ENCODE assay signal across 10 mouse cellular contexts in the genomic region with DNA sequence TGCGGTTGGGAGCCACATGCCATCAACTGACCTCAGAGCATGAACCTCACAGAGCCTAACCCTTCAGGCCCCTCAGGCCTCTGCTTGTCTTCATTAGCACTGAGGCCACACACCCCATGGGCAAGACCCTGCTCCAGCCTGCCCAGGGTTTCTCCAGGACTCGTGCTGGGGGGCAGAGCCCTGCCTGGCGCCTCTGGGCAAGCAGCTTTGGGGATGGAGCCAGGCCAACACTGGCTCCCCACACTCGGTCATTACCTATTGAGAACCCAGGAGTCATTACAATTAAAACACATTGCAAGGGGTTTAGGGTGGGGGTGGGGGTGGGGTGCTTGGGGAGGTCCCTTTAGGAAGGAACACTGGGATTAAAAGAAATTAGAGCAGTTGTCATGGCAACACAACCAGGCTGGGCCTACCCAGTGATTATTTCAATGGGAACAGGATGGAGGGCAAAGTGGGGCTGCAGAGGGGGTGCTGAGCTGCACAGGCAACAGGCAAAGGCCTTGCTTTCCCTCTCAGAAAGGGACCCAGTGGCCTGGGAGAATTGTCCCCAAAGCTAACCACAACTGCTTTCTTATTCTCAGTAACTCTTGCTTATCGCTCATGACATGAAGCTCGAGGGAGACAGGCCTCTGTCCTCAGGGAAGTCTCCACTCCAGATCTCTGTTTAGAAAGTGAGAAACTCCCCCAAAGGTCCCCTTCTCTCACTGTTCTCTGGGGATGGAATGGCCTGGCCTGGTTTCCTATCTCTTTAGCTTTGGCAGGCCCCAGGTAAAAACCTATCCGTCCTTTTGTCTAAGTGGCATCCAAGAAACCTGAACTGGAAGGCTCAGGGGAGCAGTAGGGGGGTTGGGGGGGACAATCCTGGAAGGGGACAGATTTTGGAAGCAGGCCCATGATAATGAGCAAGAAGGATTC.
A peak's percentile ranks its signal among the peaks of the same experiment; 100 is the strongest.
DNase-seq lines count a peak whose midpoint lies in the region; ATAC-seq and TF ChIP-seq lines count a peak whose summit lies in the region.
"Had no signal": no experiment of that assay in that cellular context is flagged by ENCODE, and none has a peak within 500 bp of the region (broad histone marks: within the 10 kb centered on the region; RNA-seq: fewer than 3 reads in every experiment).

No protein-coding gene starts in this region.

- peak; percentile 30; the same call in 1 of the 2 replicates for ATAC-seq in kidney, embryonic 14.5 days (ENCODE audit: low FRiP score, low TSS enrichment)
- peak; percentile 73 for ATAC-seq in hindbrain, embryonic 12.5 days (ENCODE audit: low FRiP score)
- ATAC-seq in limb, embryonic 11.5 days (ENCODE audit: insufficient number of reproducible peaks, low FRiP score, low TSS enrichment, low read depth): no peak
- ATAC-seq: intestine, postnatal 0 days had no signal

- no peak overlapping the region for H3K4me2 ChIP-seq in kidney, embryonic 14.5 days (replicated peaks; ENCODE audit: low read depth, low read length)
- no peak overlapping the region for H3K4me2 ChIP-seq in hindbrain, embryonic 12.5 days (replicated peaks)
- no peak overlapping the region for H3K4me2 ChIP-seq in limb, embryonic 11.5 days (ENCODE audit: low read depth, severe bottlenecking)
- H3K4me2 ChIP-seq: lung, embryonic 15.5 days had no signal

- H3K9ac ChIP-seq in kidney, embryonic 14.5 days (ENCODE audit: low read depth, low read length): no peak overlapping the region
- no peak overlapping the region for H3K9ac ChIP-seq in hindbrain, embryonic 12.5 days
- H3K9ac ChIP-seq in limb, embryonic 11.5 days (ENCODE audit: low read length): no peak overlapping the region
- H3K9ac ChIP-seq: lung, embryonic 15.5 days had no signal

- no peak for TF ChIP-seq CTCF in kidney, adult 2 months (conservative IDR thresholded peaks at IDR 0.05; ENCODE audit: insufficient read depth, insufficient read length, low read depth, low read length)

- peaks cover 25% of the 10 kb centered on the region; the same call in 1 of the 2 replicates for H3K4me1 ChIP-seq in kidney, embryonic 14.5 days (ENCODE audit: control insufficient read depth, insufficient read depth, low read length)
- H3K4me1 ChIP-seq in kidney, adult 2 months (ENCODE audit: control insufficient read depth, insufficient read depth, low read length): no peaks in the 10 kb centered on the region
- peaks cover 40% of the 10 kb centered on the region for H3K4me1 ChIP-seq in hindbrain, embryonic 12.5 days
- H3K4me1 ChIP-seq in limb, embryonic 11.5 days (ENCODE audit: control insufficient read depth, insufficient read depth, low read length): peaks cover 45% of the 10 kb centered on the region

- H3K27me3 ChIP-seq in kidney, embryonic 14.5 days (ENCODE audit: control insufficient read depth, insufficient read depth, low read length): no peaks in the 10 kb centered on the region
- H3K27me3 ChIP-seq in kidney, adult 2 months (replicated peaks; ENCODE audit: control insufficient read depth, insufficient read depth, low read length): no peaks in the 10 kb centered on the region
- no peaks in the 10 kb centered on the region; the same call in 1 of the 2 replicates for H3K27me3 ChIP-seq in hindbrain, embryonic 12.5 days
- H3K27me3 ChIP-seq in limb, embryonic 11.5 days (ENCODE audit: control insufficient read depth, insufficient read depth, low read length): no peaks in the 10 kb centered on the region
- H3K27me3 ChIP-seq: lung, embryonic 15.5 days had no signal

- 64% methylated on average over 7 of the region's 7 CpGs for WGBS in kidney, embryonic 14.5 days
- 83% methylated on average over 7 of the region's 7 CpGs for WGBS in kidney, adult 2 months
- WGBS in hindbrain, embryonic 12.5 days: 26% methylated on average over 7 of the region's 7 CpGs
- WGBS in limb, embryonic 11.5 days: 42% methylated on average over 7 of the region's 7 CpGs

- no peak overlapping the region for H3K27ac ChIP-seq in kidney, embryonic 14.5 days (ENCODE audit: low read depth, low read length)
- no peak overlapping the region for H3K27ac ChIP-seq in kidney, adult 2 months (ENCODE audit: insufficient read depth, low read depth, low read length)
- H3K27ac ChIP-seq in hindbrain, embryonic 12.5 days: peak overlapping the region; percentile 6; the same call in 1 of the 2 replicates
- 0 out of 2 replicates have a peak overlapping the region, but pooled peaks have one; percentile 9 for H3K27ac ChIP-seq in limb, embryonic 11.5 days (replicated peaks; ENCODE audit: low read depth, low read length)
- H3K27ac ChIP-seq: lung, embryonic 15.5 days had no signal

- DNase-seq in kidney, adult 2 months: no peak
- peak; percentile 35 for DNase-seq in limb, embryonic 11.5 days (ENCODE audit: low spot score)
- DNase-seq in right cerebral cortex, postnatal 25 days: peak; percentile 36
- DNase-seq in cerebellum, adult 11-12 months: no peak
- DNase-seq in adrenal gland, adult 8-10 months: no peak
- DNase-seq in spleen, postnatal 10 days (ENCODE audit: low spot score in 2 of 2): no peak

- no peaks in the 10 kb centered on the region for H3K9me3 ChIP-seq in kidney, embryonic 14.5 days (ENCODE audit: control insufficient read depth, low read length)
- H3K9me3 ChIP-seq in hindbrain, embryonic 12.5 days (replicated peaks): no peaks in the 10 kb centered on the region
- H3K9me3 ChIP-seq in limb, embryonic 11.5 days (ENCODE audit: control insufficient read depth, low read length): no peaks in the 10 kb centered on the region
- H3K9me3 ChIP-seq: lung, embryonic 15.5 days had no signal

- no peak for TF ChIP-seq POLR2A in kidney, adult 2 months (IDR thresholded peaks at IDR 0.05; ENCODE audit: low read depth, low read length)

- H3K36me3 ChIP-seq in kidney, embryonic 14.5 days (ENCODE audit: control insufficient read depth, insufficient read depth, low read length): no peaks in the 10 kb centered on the region
- H3K36me3 ChIP-seq in kidney, adult 2 months (ENCODE audit: control insufficient read depth, insufficient read depth, low read length): no peaks in the 10 kb centered on the region
- no peaks in the 10 kb centered on the region for H3K36me3 ChIP-seq in hindbrain, embryonic 12.5 days
- no peaks in the 10 kb centered on the region for H3K36me3 ChIP-seq in limb, embryonic 11.5 days (ENCODE audit: control insufficient read depth, insufficient read depth, low read length)
- H3K36me3 ChIP-seq: lung, embryonic 15.5 days had no signal

- H3K4me3 ChIP-seq in kidney, embryonic 14.5 days (ENCODE audit: low read length): no peak overlapping the region
- H3K4me3 ChIP-seq in kidney, adult 2 months (ENCODE audit: insufficient read depth, low read depth, low read length): no peak overlapping the region
- H3K4me3 ChIP-seq in hindbrain, embryonic 12.5 days: no peak overlapping the region
- no peak overlapping the region for H3K4me3 ChIP-seq in limb, embryonic 11.5 days (ENCODE audit: low read depth, low read length)
- H3K4me3 ChIP-seq: lung, embryonic 15.5 days had no signal

Comparison
In these comparisons a context has a peak if more than half of its experiments do, and no peak if none do; other contexts are left out.
1. H3K27ac ChIP-seq: peak in hindbrain, embryonic 12.5 days (single experiment) and limb, embryonic 11.5 days (single experiment); none in kidney, embryonic 14.5 days (single experiment) and kidney, adult 2 months (single experiment).
2. DNase-seq: peak in limb, embryonic 11.5 days (single experiment) and right cerebral cortex, postnatal 25 days (single experiment); none in kidney, adult 2 months (single experiment), cerebellum, adult 11-12 months (single experiment), adrenal gland, adult 8-10 months (single experiment) and spleen, postnatal 10 days (0 of 2).